Mouse (Mus musculus) urinary bladder, adult 2 months (tissue): ENCODE results near the gene Cftr. TPM values are rescaled to one million over a fixed set of nuclear protein-coding genes. Genes with fewer than 3 reads are reported as not detected.

Experiments used
- DNase-seq: peaks from one replicate; pipeline ENCODE4 v3.0.0; 2022; ENCODE audit warnings: low spot score
- polyA plus RNA-seq: library from polyadenylated mRNA; depleted of rRNA; stranded (reverse); fragments of >200 nt; gene quantifications from 2 replicates; pipeline ENCODE4 v1.2.3, GENCODE M21; 2012; rRNA removed

Gene Cftr
- polyA plus RNA-seq, 1 experiment = 0.10 TPM

DNA sequence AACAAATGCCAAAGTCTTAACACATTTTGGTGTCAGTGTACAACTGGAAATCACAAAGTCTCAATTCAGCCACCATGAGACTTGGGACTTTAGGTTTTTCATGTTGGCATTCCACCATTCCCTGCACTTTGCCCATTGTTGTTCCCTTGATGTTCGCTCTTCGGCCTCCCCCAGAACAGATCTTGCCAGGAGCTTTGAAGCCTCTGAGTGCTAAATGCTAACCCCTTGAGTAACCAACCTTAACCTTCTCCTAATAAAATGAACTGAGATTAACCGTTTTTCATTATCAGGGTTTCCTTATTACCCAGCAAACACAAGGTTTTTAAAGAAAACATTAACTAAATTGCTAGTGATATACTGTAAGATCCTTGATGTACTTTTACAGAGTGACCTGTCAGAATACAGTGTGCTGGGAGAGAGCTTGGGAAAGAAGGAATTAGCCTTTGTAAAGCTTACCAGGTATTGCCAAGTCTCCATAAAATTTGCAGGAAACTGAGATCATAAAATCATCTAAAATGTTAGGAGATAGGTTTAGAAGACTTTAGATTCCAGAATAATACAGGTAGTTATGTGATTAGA is 144.0 kb downstream of the Cftr start:
- no peak for DNase-seq

- DNase-seq = no peak
These were observed 152.5 kb downstream of the Cftr start for GRCm38 (mm10) chr6:18322950-18323349.

GRCm38 (mm10) chr6:18335393-18335792 is 164.9 kb downstream of the Cftr start:
- no peak for DNase-seq

GRCm38 (mm10) chr6:18338307-18338706 is 167.8 kb downstream of the Cftr start:
- no peak for DNase-seq

- DNase-seq = no peak
These were observed 173.8 kb downstream of the Cftr start for GRCm38 (mm10) chr6:18344272-18344671.

DNA sequence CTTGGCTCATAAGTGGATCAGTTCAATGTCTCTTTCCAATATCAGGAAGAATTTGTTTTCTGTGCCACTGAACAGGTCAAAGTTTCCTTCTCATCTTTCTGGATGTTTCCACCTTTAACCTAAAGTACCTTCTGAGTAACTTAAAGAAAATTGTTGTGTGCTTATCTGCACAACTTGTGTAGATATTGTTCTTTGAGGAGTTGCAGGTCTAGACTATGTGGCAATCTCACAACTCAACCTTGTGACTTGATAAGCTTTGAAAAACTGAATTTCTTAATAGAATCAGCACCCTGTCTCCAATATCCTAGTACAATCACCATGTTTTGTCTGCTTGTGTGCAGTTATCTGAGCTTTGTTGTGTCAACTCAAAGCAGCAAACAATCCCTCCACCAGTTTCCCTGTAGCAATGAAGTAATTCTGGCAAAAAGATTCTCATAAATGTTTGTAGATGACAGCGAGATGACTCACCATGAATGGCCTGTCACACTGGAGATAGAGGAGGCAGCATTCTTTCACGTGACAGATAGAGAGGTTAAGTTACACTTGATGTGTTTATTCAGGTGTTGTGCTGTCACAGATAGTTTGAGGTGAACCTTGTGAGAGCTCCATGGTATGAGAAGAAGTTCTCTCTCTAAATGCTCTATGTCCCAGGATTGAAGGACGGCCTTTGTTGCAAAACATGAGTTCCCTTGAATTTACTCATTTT is 178.8 kb downstream of the Cftr start:
- DNase-seq = no peak

GRCm38 (mm10) chr6:18360154-18360553 is 189.7 kb downstream of the Cftr start:
- DNase-seq = no peak

DNA sequence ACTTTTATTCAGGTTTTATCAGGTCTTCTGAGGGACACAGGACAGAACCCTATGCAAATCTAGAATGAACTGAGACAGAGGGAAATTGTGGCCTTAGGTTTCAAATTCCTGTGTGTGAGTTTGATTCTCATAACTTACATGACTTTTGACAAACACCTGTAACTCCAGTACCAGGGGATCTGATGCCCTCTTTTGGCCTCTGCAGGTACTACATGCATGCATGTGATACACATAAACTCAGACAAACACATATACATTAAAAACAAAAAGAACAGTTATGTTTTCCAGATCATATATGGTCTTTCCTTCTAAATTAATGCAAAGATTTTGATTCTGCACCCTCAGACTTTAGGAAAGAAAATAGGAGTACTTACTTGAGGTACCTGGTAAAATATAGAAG is 190.5 kb downstream of the Cftr start:
- no peak for DNase-seq

DNA sequence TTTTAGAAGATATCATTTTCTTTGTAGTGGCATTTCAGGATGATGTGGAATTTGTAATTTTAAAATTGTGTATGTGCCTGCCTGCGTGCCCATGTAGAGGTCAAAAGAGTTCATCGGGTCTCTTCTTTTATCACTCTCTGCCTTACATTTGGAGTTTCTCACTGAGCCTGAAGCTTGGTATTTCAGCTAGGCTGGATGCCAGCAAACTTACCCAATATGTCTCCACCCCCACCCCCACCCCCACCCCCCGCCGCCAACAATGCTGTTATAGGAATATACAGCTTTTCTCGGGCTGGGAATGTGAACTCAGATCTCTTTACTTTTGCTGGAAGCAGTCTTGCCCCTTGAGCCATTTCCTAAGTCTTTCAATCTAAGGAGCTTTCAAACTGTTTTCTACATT is 191.7 kb downstream of the Cftr start:
- DNase-seq = no peak

DNA sequence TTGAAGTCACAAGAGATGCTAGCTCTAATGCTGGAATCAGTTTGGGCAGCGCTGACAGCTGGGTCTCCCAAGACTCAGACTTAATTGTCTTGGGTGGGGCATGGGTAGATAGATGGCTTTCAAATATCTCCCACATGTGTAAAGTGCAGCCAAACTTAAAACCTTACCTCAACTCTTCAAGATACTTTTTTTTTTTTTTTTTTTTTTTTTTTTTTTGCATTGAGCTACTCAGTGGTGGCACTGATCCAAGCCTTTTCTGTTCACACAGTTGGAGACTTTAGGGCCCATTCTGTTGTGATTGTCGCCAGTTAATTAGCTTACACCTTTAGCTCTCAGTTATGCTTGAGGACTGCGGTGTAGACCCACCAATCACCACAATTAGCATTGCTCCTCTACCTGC is 198.6 kb downstream of the Cftr start:
- no peak for DNase-seq

GRCm38 (mm10) chr6:18369723-18370122 is 199.2 kb downstream of the Cftr start:
- DNase-seq = no peak

Other genes starting within 250 kb of the Cftr start
- 43.5 and 48.9 TPM in 2 replicates for gene Wnt2, start 140.1 kb upstream of the Cftr start, polyA plus RNA-seq
- 34.2 and 53.5 TPM in 2 replicates for gene Asz1, start 61.6 kb upstream of the Cftr start, polyA plus RNA-seq